In the genomic region with DNA sequence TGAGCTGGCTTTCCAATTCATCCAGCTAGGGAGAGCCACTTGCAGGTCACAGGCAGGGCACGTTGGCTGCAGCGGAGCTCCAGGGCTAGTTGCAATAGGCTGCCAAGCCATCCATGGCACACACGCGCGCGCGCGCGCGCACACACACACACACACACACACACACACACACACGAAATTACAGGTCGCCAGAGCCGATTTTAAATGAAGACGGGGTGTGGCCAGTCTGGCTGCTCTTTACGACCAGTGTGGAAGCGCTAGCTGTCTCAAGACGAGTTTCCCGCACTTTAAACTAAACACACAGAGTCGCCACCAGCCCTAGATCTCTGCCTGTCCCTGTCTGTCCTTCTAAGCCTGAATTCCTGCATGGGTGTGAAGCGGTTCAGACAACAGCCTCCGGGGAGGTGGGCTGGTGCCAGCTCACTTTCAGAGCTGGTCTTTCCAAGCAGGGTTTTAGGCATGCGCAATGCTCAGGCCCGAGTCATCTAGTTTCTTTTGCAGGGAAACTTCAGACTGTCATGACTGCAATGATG, we compare ENCODE assay signal across 8 mouse cellular contexts. TPM values are rescaled to one million over a fixed set of nuclear protein-coding genes. Genes with fewer than 3 reads are reported as not detected.
DNase-seq lines count a peak whose midpoint lies in the region; ATAC-seq and TF ChIP-seq lines count a peak whose summit lies in the region.

No protein-coding gene starts in this region.

- 2% methylated on average over 23 of the region's 23 CpGs for WGBS in embryonic facial prominence, embryonic 10.5 days
- under 1% methylated on average over 23 of the region's 23 CpGs for WGBS in intestine, postnatal 0 days
- 1% methylated on average over 22 of the region's 23 CpGs for WGBS in limb, embryonic 12.5 days
- WGBS in midbrain, embryonic 11.5 days = 3% methylated on average over 23 of the region's 23 CpGs

- no peaks in the 10 kb centered on the region for H3K36me3 ChIP-seq in embryonic facial prominence, embryonic 10.5 days (replicated peaks)
- H3K36me3 ChIP-seq in intestine, postnatal 0 days (ENCODE audit: control insufficient read depth, insufficient read depth) = no peaks in the 10 kb centered on the region
- H3K36me3 ChIP-seq in limb, embryonic 12.5 days = no peaks in the 10 kb centered on the region
- no peaks in the 10 kb centered on the region for H3K36me3 ChIP-seq in midbrain, embryonic 11.5 days (ENCODE audit: control insufficient read depth, insufficient read depth, low read length)

- H3K27me3 ChIP-seq in embryonic facial prominence, embryonic 10.5 days (replicated peaks; ENCODE audit: low read depth, poor library complexity, severe bottlenecking) = no peaks in the 10 kb centered on the region
- H3K27me3 ChIP-seq in intestine, postnatal 0 days (replicated peaks; ENCODE audit: control insufficient read depth, insufficient read depth, low read length) = no peaks in the 10 kb centered on the region
- no peaks in the 10 kb centered on the region for H3K27me3 ChIP-seq in limb, embryonic 12.5 days
- no peaks in the 10 kb centered on the region for H3K27me3 ChIP-seq in midbrain, embryonic 11.5 days (ENCODE audit: control insufficient read depth, insufficient read depth, low read length)

- DNase-seq in adrenal gland, adult 2 months = peak; percentile 87
- peak; percentile 81 for DNase-seq in embryonic facial prominence, embryonic 10.5 days (ENCODE audit: low spot score)
- DNase-seq in midbrain, embryonic 11.5 days (ENCODE audit: low spot score, missing footprints) = peak; percentile 95
- peak; percentile 85 for DNase-seq in skeletal muscle tissue, adult 2 months (ENCODE audit: low read depth, low spot score)

- H3K9me3 ChIP-seq in embryonic facial prominence, embryonic 10.5 days = no peaks in the 10 kb centered on the region
- no peaks in the 10 kb centered on the region for H3K9me3 ChIP-seq in intestine, postnatal 0 days (ENCODE audit: control insufficient read depth)
- no peaks in the 10 kb centered on the region for H3K9me3 ChIP-seq in limb, embryonic 12.5 days
- H3K9me3 ChIP-seq in midbrain, embryonic 11.5 days (ENCODE audit: control insufficient read depth, low read length) = no peaks in the 10 kb centered on the region

- H3K4me2 ChIP-seq in intestine, postnatal 0 days (replicated peaks; ENCODE audit: low read depth) = peak overlapping the region; percentile 72
- H3K4me2 ChIP-seq in limb, embryonic 12.5 days = peak overlapping the region; percentile 70
- H3K4me2 ChIP-seq in midbrain, embryonic 11.5 days = peak overlapping the region; percentile 57

- peak; percentile 35; the same call in 1 of the 2 replicates for TF ChIP-seq CTCF in intestine, postnatal 0 days (IDR thresholded peaks at IDR 0.05; ENCODE audit: low read depth)

- peak overlapping the region; percentile 55 for H3K4me3 ChIP-seq in embryonic facial prominence, embryonic 10.5 days
- peak overlapping the region; percentile 44 for H3K4me3 ChIP-seq in intestine, postnatal 0 days (ENCODE audit: low read depth, low read length)
- peak overlapping the region; percentile 46 for H3K4me3 ChIP-seq in limb, embryonic 12.5 days (replicated peaks)
- peak overlapping the region; percentile 35 for H3K4me3 ChIP-seq in midbrain, embryonic 11.5 days (ENCODE audit: low read depth, low read length)

- peak; percentile 17; the same call in 1 of the 2 replicates for ATAC-seq in granulocyte monocyte progenitor cell, adult 5-6 weeks (replicated peaks; ENCODE audit: poor library complexity, severe bottlenecking)
- ATAC-seq in intestine, postnatal 0 days = peak; percentile 44; the same call in 1 of the 2 replicates
- peak; percentile 33; the same call in 1 of the 2 replicates for ATAC-seq in limb, embryonic 12.5 days (ENCODE audit: insufficient number of reproducible peaks, insufficient read depth, low FRiP score, low TSS enrichment, low read depth)
- peak; percentile 44; the same call in 1 of the 2 replicates for ATAC-seq in midbrain, embryonic 11.5 days (ENCODE audit: low FRiP score)
- ATAC-seq in erythroid progenitor cell, adult 5-6 weeks (replicated peaks; ENCODE audit: low FRiP score, poor library complexity, severe bottlenecking) = no peak

- peaks cover 27% of the 10 kb centered on the region for H3K4me1 ChIP-seq in embryonic facial prominence, embryonic 10.5 days
- H3K4me1 ChIP-seq in intestine, postnatal 0 days (replicated peaks; ENCODE audit: control insufficient read depth, insufficient read depth, low read length) = peaks cover 3% of the 10 kb centered on the region; the same call in 1 of the 2 replicates
- peaks cover 9% of the 10 kb centered on the region; the same call in 1 of the 2 replicates for H3K4me1 ChIP-seq in limb, embryonic 12.5 days (replicated peaks)
- peaks cover 6% of the 10 kb centered on the region for H3K4me1 ChIP-seq in midbrain, embryonic 11.5 days (ENCODE audit: control insufficient read depth, insufficient read depth, low read length)

- H3K27ac ChIP-seq in embryonic facial prominence, embryonic 10.5 days (replicated peaks) = peak overlapping the region; percentile 82
- peak overlapping the region; percentile 46 for H3K27ac ChIP-seq in intestine, postnatal 0 days (ENCODE audit: low read depth, low read length)
- peak overlapping the region; percentile 89 for H3K27ac ChIP-seq in limb, embryonic 12.5 days
- no peak overlapping the region for H3K27ac ChIP-seq in midbrain, embryonic 11.5 days (ENCODE audit: low read depth, low read length)

- peak overlapping the region; percentile 50; the same call in 1 of the 2 replicates for H3K9ac ChIP-seq in intestine, postnatal 0 days (ENCODE audit: low read depth, low read length)
- H3K9ac ChIP-seq in limb, embryonic 12.5 days (replicated peaks) = peak overlapping the region; percentile 58
- H3K9ac ChIP-seq in midbrain, embryonic 11.5 days (ENCODE audit: low read length) = peak overlapping the region; percentile 53

RNA-seq across cellular contexts. Expression of gene Ncoa3, which starts 5.4 kb away (rescaled TPM):
- 10 to 100 TPM; 28.5 to 29.8 TPM for total RNA-seq in adrenal gland, adult 2 months (2021)
- polyA plus RNA-seq in adrenal gland, adult 2 months (2012; rRNA removed) = 26.2 and 27.9 TPM in 2 replicates
- 16.0 TPM in 2 replicates for polyA plus RNA-seq in embryonic facial prominence, embryonic 10.5 days (2016; fragmentation: Nextera tagmentation; extraction: Ambion mirVana)
- total RNA-seq in granulocyte monocyte progenitor cell, adult 5-6 weeks (2014; fragmentation: Nextera tagmentation) = 17.4 and 19.9 TPM in 2 replicates
- total RNA-seq in granulocyte monocyte progenitor cell, adult 5-6 weeks (2017) = 16.1 and 20.8 TPM in 2 replicates
- polyA plus RNA-seq in intestine, postnatal 0 days (2015; fragmentation: Nextera tagmentation; extraction: Ambion mirVana) = 4.7 and 5.7 TPM in 2 replicates
- 13.4 and 15.8 TPM in 2 replicates for polyA plus RNA-seq in limb, embryonic 12.5 days (2016; fragmentation: Nextera tagmentation; extraction: Ambion mirVana)
- polyA plus RNA-seq in midbrain, embryonic 11.5 days (2014; fragmentation: Nextera tagmentation; extraction: Ambion mirVana) = 16.1 and 17.4 TPM in 2 replicates
- 17.6 and 20.5 TPM in 2 replicates for total RNA-seq in erythroid progenitor cell, adult 5-6 weeks (2015; ENCODE audit: low replicate concordance)
- 3.6 and 3.9 TPM in 2 replicates for total RNA-seq in erythroid progenitor cell, adult 5-6 weeks (2017; ENCODE audit: low replicate concordance)
